Mouse (Mus musculus) embryonic facial prominence, embryonic 13.5 days (tissue): ENCODE measurements around the gene Slc44a4. TPM values are rescaled to one million over a fixed set of nuclear protein-coding genes. Genes with fewer than 3 reads are reported as not detected.
A peak's percentile ranks its signal among the peaks of the same experiment; 100 is the strongest.
"Not testable (repeated sequence)": the region's sequence is repeated elsewhere in the genome, so short reads cannot be mapped to it uniquely, and the experiment has no call there.

ENCODE experiments used
- ATAC-seq: fragments of 200-750 bp; cut with Nextera tagmentation; 2 replicates; pipeline ENCODE4 v1.8.0; 2017; ENCODE audit warnings: low read depth; ENCODE audit not compliant: insufficient number of reproducible peaks, insufficient read depth, low FRiP score, low TSS enrichment
- H3K27ac ChIP-seq: fragments of 300-500 bp; sonication (generic); 2 replicates; pipeline ENCODE4 v1.5.1; 2015; ENCODE audit warnings: moderate library complexity, mild to moderate bottlenecking, inconsistent platforms
- H3K27me3 ChIP-seq: fragments of 300-500 bp; sonication (generic); 2 replicates; pipeline ENCODE4 v1.6.1; 2015; ENCODE audit warnings: mild to moderate bottlenecking, inconsistent platforms
- H3K36me3 ChIP-seq: fragments of 300-500 bp; sonication (generic); 2 replicates; pipeline ENCODE4 v1.6.1; 2015; ENCODE audit warnings: mild to moderate bottlenecking, inconsistent platforms
- H3K4me1 ChIP-seq: fragments of 300-500 bp; sonication (generic); 2 replicates; pipeline ENCODE4 v1.6.1; 2015; ENCODE audit warnings: inconsistent platforms
- H3K4me2 ChIP-seq: fragments of 300-500 bp; sonication (generic); 2 replicates; pipeline ENCODE4 v1.6.1; 2015; ENCODE audit warnings: moderate library complexity, mild to moderate bottlenecking, inconsistent platforms
- H3K4me3 ChIP-seq: fragments of 300-500 bp; sonication (generic); 2 replicates; pipeline ENCODE4 v1.5.1; 2015; ENCODE audit warnings: mild to moderate bottlenecking, inconsistent platforms
- H3K9ac ChIP-seq: fragments of 300-500 bp; sonication (generic); 2 replicates; pipeline ENCODE4 v1.6.1; 2015; ENCODE audit warnings: mild to moderate bottlenecking, inconsistent platforms
- H3K9me3 ChIP-seq: fragments of 300-500 bp; sonication (generic); 2 replicates; pipeline ENCODE4 v1.6.1; 2016; ENCODE audit warnings: inconsistent platforms
- WGBS: fragments of 180-500 bp; shearing (Covaris S2); methylation state at CpG from one replicate; pipeline ENCODE4 v1.1.7; 2015; ENCODE audit warnings: mixed read lengths; 5-methylcytosine and 5-hydroxymethylcytosine counted together
- polyA plus RNA-seq: library from polyadenylated mRNA; unstranded; fragments of >200 nt; fragmentation: Nextera tagmentation; extraction: Ambion mirVana; gene quantifications from 2 replicates; pipeline ENCODE4 v1.2.1, GENCODE M21; 2015

The Slc44a4 gene
- polyA plus RNA-seq, 1 experiment from 2014 or later, result 0.24 TPM

GRCm38 (mm10) chr17:34946486-34947140, 32.3 kb downstream of the Slc44a4 start:
- peaks cover 13% of the 10 kb centered on the region for H3K4me1 ChIP-seq
- H3K9ac ChIP-seq, result no peak overlapping the region
- H3K9me3 ChIP-seq, result no peaks in the 10 kb centered on the region
- no peaks in the 10 kb centered on the region for H3K27me3 ChIP-seq
- ATAC-seq, result no peak
- peaks cover 20% of the 10 kb centered on the region for H3K36me3 ChIP-seq
- WGBS, result 94% methylated on average over 5 of the region's 5 CpGs
- H3K4me3 ChIP-seq, result no peak overlapping the region
- no peak overlapping the region for H3K27ac ChIP-seq
- H3K4me2 ChIP-seq, result no peak overlapping the region

GRCm38 (mm10) chr17:34947606-34948005, 33.3 kb downstream of the Slc44a4 start:
- no peak overlapping the region for H3K27ac ChIP-seq
- WGBS, result 27% methylated on average over 8 of the region's 8 CpGs
- H3K36me3 ChIP-seq, result peaks cover 20% of the 10 kb centered on the region
- no peak overlapping the region for H3K4me3 ChIP-seq
- peaks cover 10% of the 10 kb centered on the region for H3K4me1 ChIP-seq
- no peak for ATAC-seq
- H3K9me3 ChIP-seq, result no peaks in the 10 kb centered on the region
- no peak overlapping the region for H3K9ac ChIP-seq
- no peak overlapping the region for H3K4me2 ChIP-seq
- H3K27me3 ChIP-seq, result no peaks in the 10 kb centered on the region

- H3K9ac ChIP-seq, H3K4me3 ChIP-seq, H3K27me3 ChIP-seq, H3K4me2 ChIP-seq, H3K9me3 ChIP-seq, H3K27ac ChIP-seq, ATAC-seq: not testable (repeated sequence)
- Histone ChIP-seq H3K36me3 (peaks cover 20% of the 10 kb centered on the region), H3K4me1 (peaks cover 10% of the 10 kb centered on the region)
- WGBS, result 66% methylated on average over 9 of the region's 9 CpGs
Observed at GRCm38 (mm10) chr17:34948721-34949552, 34.7 kb downstream of the Slc44a4 start.

- Histone ChIP-seq H3K27me3 (no peaks in the 10 kb centered on the region), H3K9me3 (no peaks in the 10 kb centered on the region), H3K4me2 (no peak overlapping the region), H3K4me1 (peaks cover 10% of the 10 kb centered on the region), H3K9ac (no peak overlapping the region), H3K27ac (no peak overlapping the region), H3K4me3 (no peak overlapping the region), H3K36me3 (peaks cover 20% of the 10 kb centered on the region)
- no peak for ATAC-seq
- 33% methylated on average over 4 of the region's 4 CpGs for WGBS
Observed at GRCm38 (mm10) chr17:34949553-34949969, 35.3 kb downstream of the Slc44a4 start.

GRCm38 (mm10) chr17:34950514-34951455, 36.5 kb downstream of the Slc44a4 start:
- Histone ChIP-seq H3K27me3 (peaks cover under 1% of the 10 kb centered on the region), H3K4me1 (peaks cover 10% of the 10 kb centered on the region), H3K9ac (peak overlapping the region; percentile 100), H3K9me3 (no peaks in the 10 kb centered on the region), H3K27ac (peak overlapping the region; percentile 94), H3K4me3 (peak overlapping the region; percentile 94), H3K4me2 (peak overlapping the region; percentile 72), H3K36me3 (peaks cover 20% of the 10 kb centered on the region)
- WGBS, result 28% methylated on average over 10 of the region's 10 CpGs
- no peak for ATAC-seq

- Histone ChIP-seq H3K9ac (peak overlapping the region; percentile 100), H3K9me3 (no peaks in the 10 kb centered on the region), H3K27me3 (peaks cover 5% of the 10 kb centered on the region), H3K27ac (peak overlapping the region; percentile 94), H3K4me1 (peaks cover 10% of the 10 kb centered on the region), H3K4me3 (peak overlapping the region; percentile 94), H3K4me2 (peak overlapping the region; percentile 72), H3K36me3 (peaks cover 20% of the 10 kb centered on the region)
- ATAC-seq, result peak; percentile 60
- under 1% methylated on average over 29 of the region's 29 CpGs for WGBS
Observed at GRCm38 (mm10) chr17:34951636-34952377, 37.5 kb downstream of the Slc44a4 start.

GRCm38 (mm10) chr17:34952378-34953040, 38.2 kb downstream of the Slc44a4 start:
- Histone ChIP-seq H3K27me3 (peaks cover 7% of the 10 kb centered on the region), H3K36me3 (peaks cover 20% of the 10 kb centered on the region), H3K4me3 (peak overlapping the region; percentile 94), H3K4me1 (peaks cover 10% of the 10 kb centered on the region), H3K27ac (peak overlapping the region; percentile 94), H3K9me3 (no peaks in the 10 kb centered on the region), H3K9ac (peak overlapping the region; percentile 100), H3K4me2 (peak overlapping the region; percentile 72)
- ATAC-seq, result peak; percentile 69
- under 1% methylated on average over 23 of the region's 23 CpGs for WGBS

GRCm38 (mm10) chr17:34953258-34953657, 39.0 kb downstream of the Slc44a4 start:
- 90% methylated on average over 3 of the region's 3 CpGs for WGBS

GRCm38 (mm10) chr17:34953904-34954303, 39.6 kb downstream of the Slc44a4 start:
- Histone ChIP-seq H3K4me2 (no peak overlapping the region), H3K4me3 (no peak overlapping the region), H3K9ac (no peak overlapping the region), H3K36me3 (peaks cover 20% of the 10 kb centered on the region), H3K4me1 (peaks cover 10% of the 10 kb centered on the region), H3K27ac (no peak overlapping the region), H3K27me3 (peaks cover 7% of the 10 kb centered on the region), H3K9me3 (no peaks in the 10 kb centered on the region)
- no peak for ATAC-seq
- 82% methylated on average over 4 of the region's 4 CpGs for WGBS

More at GRCm38 (mm10) chr17:34953258-34953657, 39.0 kb downstream of the Slc44a4 start:
- peak overlapping the region; percentile 72 for H3K4me2 ChIP-seq
- peaks cover 7% of the 10 kb centered on the region for H3K27me3 ChIP-seq
- no peaks in the 10 kb centered on the region for H3K9me3 ChIP-seq
- ATAC-seq, result no peak
- H3K9ac ChIP-seq, result no peak overlapping the region
- H3K27ac ChIP-seq, result peak overlapping the region; percentile 94; the same call in 1 of the 2 replicates
- H3K36me3 ChIP-seq, result peaks cover 20% of the 10 kb centered on the region
- H3K4me3 ChIP-seq, result peak overlapping the region; percentile 94
- peaks cover 10% of the 10 kb centered on the region for H3K4me1 ChIP-seq

- no peak overlapping the region for H3K4me2 ChIP-seq
- WGBS, result 54% methylated on average over 4 of the region's 4 CpGs
- H3K9me3 ChIP-seq, result no peaks in the 10 kb centered on the region
- ATAC-seq, result no peak
- H3K27ac ChIP-seq, result no peak overlapping the region
- H3K9ac ChIP-seq, result peak overlapping the region; percentile 44
- peaks cover 7% of the 10 kb centered on the region for H3K27me3 ChIP-seq
- peaks cover 15% of the 10 kb centered on the region for H3K36me3 ChIP-seq
- peaks cover 11% of the 10 kb centered on the region for H3K4me1 ChIP-seq
- no peak overlapping the region for H3K4me3 ChIP-seq
Observed at GRCm38 (mm10) chr17:34954831-34955230, 40.6 kb downstream of the Slc44a4 start.
